Mouse (Mus musculus): ENCODE data around the gene Scml4. TPM values are rescaled to one million over a fixed set of nuclear protein-coding genes. Genes with fewer than 3 reads are reported as not detected.
A peak's percentile ranks its signal among the peaks of the same experiment; 100 is the strongest.

Gene Scml4
- polyA plus RNA-seq, 1 experiment from 2014 or later, result 1.5 TPM

GRCm38 (mm10) chr10:42940193-42941050 lies 80.3 kb downstream of the Scml4 start:
- WGBS, result 64% methylated on average over 21 of the region's 21 CpGs
- Histone ChIP-seq H3K9ac (no peak overlapping the region), H3K4me2 (no peak overlapping the region), H3K4me3 (replicated peaks) (no peak overlapping the region), H3K36me3 (no peaks in the 10 kb centered on the region), H3K4me1 (peaks cover 24% of the 10 kb centered on the region), H3K27me3 (peaks cover 8% of the 10 kb centered on the region; the same call in 1 of the 2 replicates), H3K27ac (no peak overlapping the region), H3K9me3 (replicated peaks) (no peaks in the 10 kb centered on the region)
- no peak; the same call in 1 of the 2 replicates for ATAC-seq (replicated peaks; ENCODE audit: low FRiP score)

GRCm38 (mm10) chr10:42941278-42941677 lies 81.1 kb downstream of the Scml4 start:
- Histone ChIP-seq H3K27me3 (peaks cover 8% of the 10 kb centered on the region; the same call in 1 of the 2 replicates), H3K4me1 (peaks cover 24% of the 10 kb centered on the region), H3K9me3 (replicated peaks) (no peaks in the 10 kb centered on the region), H3K4me2 (peak overlapping the region; percentile 46), H3K36me3 (no peaks in the 10 kb centered on the region), H3K27ac (peak overlapping the region; percentile 81), H3K9ac (no peak overlapping the region), H3K4me3 (replicated peaks) (no peak overlapping the region)
- ATAC-seq (replicated peaks; ENCODE audit: low FRiP score), result peak; percentile 34; the same call in 1 of the 2 replicates
- WGBS, result 44% methylated on average over 4 of the region's 4 CpGs

GRCm38 (mm10) chr10:42941697-42942221 lies 81.6 kb downstream of the Scml4 start:
- no peak overlapping the region for H3K9ac ChIP-seq
- ATAC-seq (replicated peaks; ENCODE audit: low FRiP score), result peak; percentile 85
- peak overlapping the region; percentile 81 for H3K27ac ChIP-seq

GRCm38 (mm10) chr10:42942300-42942699 lies 82.1 kb downstream of the Scml4 start:
- ATAC-seq (replicated peaks; ENCODE audit: low FRiP score), result no peak
- no peak overlapping the region for H3K4me2 ChIP-seq
- no peak overlapping the region for H3K27ac ChIP-seq
- no peaks in the 10 kb centered on the region for H3K36me3 ChIP-seq
- H3K9me3 ChIP-seq (replicated peaks), result no peaks in the 10 kb centered on the region
- peaks cover 13% of the 10 kb centered on the region for H3K27me3 ChIP-seq
- no peak overlapping the region for H3K4me3 ChIP-seq (replicated peaks)
- WGBS, result 95% methylated on average over 3 of the region's 3 CpGs
- peaks cover 24% of the 10 kb centered on the region for H3K4me1 ChIP-seq
- no peak overlapping the region for H3K9ac ChIP-seq

More at GRCm38 (mm10) chr10:42941697-42942221, 81.6 kb downstream of the Scml4 start:
- H3K4me2 ChIP-seq, result peak overlapping the region; percentile 46
- peaks cover 24% of the 10 kb centered on the region for H3K4me1 ChIP-seq
- no peaks in the 10 kb centered on the region for H3K36me3 ChIP-seq
- 44% methylated on average over 14 of the region's 14 CpGs for WGBS
- H3K27me3 ChIP-seq, result peaks cover 11% of the 10 kb centered on the region; the same call in 1 of the 2 replicates
- H3K9me3 ChIP-seq (replicated peaks), result no peaks in the 10 kb centered on the region
- no peak overlapping the region for H3K4me3 ChIP-seq (replicated peaks)

- Histone ChIP-seq H3K9ac (no peak overlapping the region), H3K4me3 (replicated peaks) (no peak overlapping the region), H3K4me1 (peaks cover 23% of the 10 kb centered on the region), H3K27me3 (peaks cover 20% of the 10 kb centered on the region), H3K36me3 (no peaks in the 10 kb centered on the region), H3K27ac (no peak overlapping the region), H3K4me2 (no peak overlapping the region), H3K9me3 (replicated peaks) (no peaks in the 10 kb centered on the region)
- no peak for ATAC-seq (replicated peaks; ENCODE audit: low FRiP score)
- 48% methylated on average over 4 of the region's 4 CpGs for WGBS
Measured at GRCm38 (mm10) chr10:42945316-42945715, 85.1 kb downstream of the Scml4 start.

- Histone ChIP-seq H3K4me3 (replicated peaks) (no peak overlapping the region), H3K27me3 (peaks cover 20% of the 10 kb centered on the region), H3K4me1 (peaks cover 26% of the 10 kb centered on the region), H3K36me3 (no peaks in the 10 kb centered on the region), H3K4me2 (no peak overlapping the region), H3K9ac (no peak overlapping the region), H3K27ac (no peak overlapping the region), H3K9me3 (replicated peaks) (no peaks in the 10 kb centered on the region)
- ATAC-seq (replicated peaks; ENCODE audit: low FRiP score), result no peak
- WGBS, result 83% methylated on average over 5 of the region's 5 CpGs
Measured at GRCm38 (mm10) chr10:42947336-42947735, 87.2 kb downstream of the Scml4 start.

- H3K27me3 ChIP-seq, result peaks cover 26% of the 10 kb centered on the region
- ATAC-seq (replicated peaks; ENCODE audit: low FRiP score), result peak; percentile 86
- H3K4me3 ChIP-seq (replicated peaks), result peak overlapping the region; percentile 17
- no peaks in the 10 kb centered on the region for H3K9me3 ChIP-seq (replicated peaks)
- H3K9ac ChIP-seq, result peak overlapping the region; percentile 35; the same call in 1 of the 2 replicates
- under 1% methylated on average over 7 of the region's 8 CpGs for WGBS
- peak overlapping the region; percentile 72 for H3K27ac ChIP-seq
- peak overlapping the region; percentile 56 for H3K4me2 ChIP-seq
- no peaks in the 10 kb centered on the region for H3K36me3 ChIP-seq
- H3K4me1 ChIP-seq, result peaks cover 26% of the 10 kb centered on the region
Measured at GRCm38 (mm10) chr10:42950252-42950751, 90.1 kb downstream of the Scml4 start.

GRCm38 (mm10) chr10:42951078-42952045 lies 91.2 kb downstream of the Scml4 start:
- no peak overlapping the region for H3K4me3 ChIP-seq (replicated peaks)
- no peaks in the 10 kb centered on the region for H3K36me3 ChIP-seq
- 34% methylated on average over 20 of the region's 20 CpGs for WGBS
- no peak overlapping the region for H3K9ac ChIP-seq
- peaks cover 36% of the 10 kb centered on the region for H3K27me3 ChIP-seq
- peak overlapping the region; percentile 38; the same call in 1 of the 2 replicates for H3K27ac ChIP-seq
- H3K9me3 ChIP-seq (replicated peaks), result no peaks in the 10 kb centered on the region
- peaks cover 26% of the 10 kb centered on the region for H3K4me1 ChIP-seq
- ATAC-seq (replicated peaks; ENCODE audit: low FRiP score), result peak; percentile 52
- H3K4me2 ChIP-seq, result peak overlapping the region; percentile 56

GRCm38 (mm10) chr10:42952046-42952420 lies 91.9 kb downstream of the Scml4 start:
- H3K9me3 ChIP-seq (replicated peaks), result no peaks in the 10 kb centered on the region
- H3K27ac ChIP-seq, result no peak overlapping the region
- H3K36me3 ChIP-seq, result no peaks in the 10 kb centered on the region
- H3K4me1 ChIP-seq, result peaks cover 26% of the 10 kb centered on the region
- ATAC-seq (replicated peaks; ENCODE audit: low FRiP score), result no peak
- H3K27me3 ChIP-seq, result peaks cover 36% of the 10 kb centered on the region
- no peak overlapping the region for H3K9ac ChIP-seq
- H3K4me2 ChIP-seq, result 0 out of 2 replicates have a peak overlapping the region, but pooled peaks have one; percentile 5
- WGBS, result 23% methylated on average over 9 of the region's 9 CpGs
- no peak overlapping the region for H3K4me3 ChIP-seq (replicated peaks)

DNA sequence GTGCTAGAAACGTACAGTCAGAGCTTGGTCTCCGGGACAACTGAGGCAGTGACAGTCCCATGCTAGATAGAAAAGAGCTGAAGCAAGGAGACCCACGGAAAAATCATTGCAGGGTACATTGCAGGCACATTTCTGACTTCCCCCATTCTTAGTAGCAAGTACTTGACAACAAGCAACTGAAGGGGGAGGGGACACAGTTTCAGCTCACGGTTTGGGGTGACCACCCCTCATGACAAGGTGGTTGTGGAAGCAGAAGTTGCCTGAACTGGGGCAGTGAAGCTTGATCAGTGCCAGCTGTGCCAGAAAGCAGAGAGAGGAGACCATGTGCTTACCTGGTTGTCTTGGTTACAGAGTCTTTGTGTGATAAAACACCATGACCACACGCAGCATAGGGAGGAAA lies 93.4 kb downstream of the Scml4 start:
- peaks cover 35% of the 10 kb centered on the region for H3K4me1 ChIP-seq
- H3K27me3 ChIP-seq, result peaks cover 39% of the 10 kb centered on the region
- ATAC-seq (replicated peaks; ENCODE audit: low FRiP score), result no peak
- H3K36me3 ChIP-seq, result no peaks in the 10 kb centered on the region
- H3K4me3 ChIP-seq (replicated peaks), result no peak overlapping the region
- 74% methylated on average over 5 of the region's 5 CpGs for WGBS
- H3K27ac ChIP-seq, result no peak overlapping the region
- H3K9me3 ChIP-seq (replicated peaks), result no peaks in the 10 kb centered on the region
- no peak overlapping the region for H3K9ac ChIP-seq
- H3K4me2 ChIP-seq, result no peak overlapping the region

DNA sequence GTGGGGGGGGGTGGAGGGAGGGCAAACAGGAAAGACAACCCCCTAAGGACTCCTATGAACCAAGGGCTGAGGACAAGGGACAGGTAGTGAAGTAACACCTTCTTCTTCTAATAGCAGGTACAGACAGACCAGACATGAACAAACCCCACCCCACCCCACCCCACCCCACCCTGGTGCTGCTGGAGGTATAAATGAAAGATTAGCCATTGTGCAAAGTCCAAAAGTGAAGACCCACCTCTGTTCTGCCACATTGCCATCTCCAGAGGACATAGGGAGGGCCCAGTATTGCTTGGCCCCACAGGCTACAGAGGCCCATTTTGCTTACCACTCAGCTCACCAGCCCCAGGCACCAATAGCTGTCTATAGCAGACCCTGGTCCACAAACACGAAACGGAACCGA lies 95.0 kb downstream of the Scml4 start:
- 91% methylated on average over 3 of the region's 3 CpGs for WGBS
- no peak overlapping the region for H3K27ac ChIP-seq
- H3K9ac ChIP-seq, result no peak overlapping the region
- no peaks in the 10 kb centered on the region for H3K9me3 ChIP-seq (replicated peaks)
- no peak overlapping the region for H3K4me3 ChIP-seq (replicated peaks)
- no peak for ATAC-seq (replicated peaks; ENCODE audit: low FRiP score)
- H3K36me3 ChIP-seq, result no peaks in the 10 kb centered on the region
- peaks cover 36% of the 10 kb centered on the region for H3K27me3 ChIP-seq
- no peak overlapping the region for H3K4me2 ChIP-seq
- H3K4me1 ChIP-seq, result peaks cover 38% of the 10 kb centered on the region
